Mouse (Mus musculus) fibroblast of lung, adult 2 months (primary cell): ENCODE data around the gene Hacl1.

Source experiments
- DNase-seq: peaks from one replicate; pipeline ENCODE4 v3.0.0-alpha.2; 2011; ENCODE audit warnings: low read depth

The Hacl1 gene

DNA sequence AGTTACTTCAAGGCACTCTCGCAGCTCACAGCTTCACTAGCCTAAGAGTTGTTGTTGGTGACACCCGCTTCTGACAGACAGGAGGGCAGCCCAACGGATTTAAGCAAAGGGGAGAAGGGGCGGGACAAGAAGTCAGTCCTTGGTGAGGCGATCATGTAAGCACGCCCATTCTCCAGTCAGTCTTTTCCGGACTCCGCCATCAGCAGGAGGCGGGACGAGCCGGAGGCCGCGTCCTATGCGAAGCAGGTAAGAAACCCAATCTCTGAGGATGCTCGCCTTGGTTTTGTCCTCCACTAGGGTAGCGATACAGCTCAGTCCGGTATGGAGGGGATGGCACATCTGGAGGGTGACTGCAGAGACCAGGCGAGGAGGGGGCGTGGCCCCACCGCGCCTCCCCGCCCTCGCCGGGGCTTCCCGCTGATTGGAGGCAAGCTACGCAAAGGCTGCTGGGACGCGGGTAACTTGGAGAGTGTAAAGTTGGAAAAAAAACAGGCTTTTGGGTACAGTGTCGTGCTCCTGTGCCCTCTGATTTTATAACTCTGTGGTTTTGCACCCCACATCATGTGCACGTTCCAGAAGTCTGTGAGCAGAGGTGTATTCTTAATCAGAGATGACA, at the start of gene Hacl1, which contains the start of gene Btd:
Gene Hacl1 (minus strand): TSS at position 397 of the 616 bp plus-strand sequence.
Gene Btd (plus strand): TSS at position 139 of the 616 bp plus-strand sequence.
- peak; percentile 94 for DNase-seq

DNA sequence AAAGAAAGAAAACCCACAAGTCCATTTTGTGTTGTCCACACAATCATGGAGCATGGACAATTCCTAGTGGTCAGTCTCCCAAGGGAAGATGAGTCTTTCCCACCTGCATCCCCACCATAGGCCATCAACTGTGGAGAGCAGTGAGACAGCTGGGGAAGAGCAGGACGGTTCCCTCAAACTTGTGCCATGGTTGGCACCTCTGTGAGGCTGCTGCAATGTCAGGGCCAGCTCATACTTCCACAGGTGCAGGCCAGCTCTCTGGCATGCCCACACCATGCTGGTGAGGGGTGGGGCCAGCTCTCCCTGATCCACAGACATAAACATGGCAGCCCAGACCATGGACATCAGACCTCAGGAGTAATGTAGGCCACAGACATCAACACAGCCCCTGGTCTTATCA, 45.1 kb upstream of the Hacl1 start:
- no peak for DNase-seq

DNA sequence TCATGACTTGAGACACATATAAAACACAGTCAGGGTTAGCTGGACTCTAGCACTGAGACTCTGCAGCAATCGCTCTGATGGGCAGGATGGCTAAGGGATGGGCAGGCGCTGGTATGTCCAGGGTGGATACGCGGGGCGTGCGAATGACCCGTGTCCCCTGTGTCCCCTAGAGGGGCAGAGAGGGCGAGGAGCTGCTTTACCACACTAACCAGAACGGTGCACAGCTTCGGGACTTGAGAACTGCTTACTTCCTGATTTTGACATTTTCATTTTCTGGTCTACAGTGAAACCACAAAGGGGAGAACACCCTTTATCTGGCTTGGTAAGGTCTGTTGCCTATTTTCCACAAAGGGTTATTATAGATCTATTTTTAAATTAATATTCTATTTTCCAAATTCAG, 44.6 kb upstream of the Hacl1 start:
- no peak for DNase-seq

DNA sequence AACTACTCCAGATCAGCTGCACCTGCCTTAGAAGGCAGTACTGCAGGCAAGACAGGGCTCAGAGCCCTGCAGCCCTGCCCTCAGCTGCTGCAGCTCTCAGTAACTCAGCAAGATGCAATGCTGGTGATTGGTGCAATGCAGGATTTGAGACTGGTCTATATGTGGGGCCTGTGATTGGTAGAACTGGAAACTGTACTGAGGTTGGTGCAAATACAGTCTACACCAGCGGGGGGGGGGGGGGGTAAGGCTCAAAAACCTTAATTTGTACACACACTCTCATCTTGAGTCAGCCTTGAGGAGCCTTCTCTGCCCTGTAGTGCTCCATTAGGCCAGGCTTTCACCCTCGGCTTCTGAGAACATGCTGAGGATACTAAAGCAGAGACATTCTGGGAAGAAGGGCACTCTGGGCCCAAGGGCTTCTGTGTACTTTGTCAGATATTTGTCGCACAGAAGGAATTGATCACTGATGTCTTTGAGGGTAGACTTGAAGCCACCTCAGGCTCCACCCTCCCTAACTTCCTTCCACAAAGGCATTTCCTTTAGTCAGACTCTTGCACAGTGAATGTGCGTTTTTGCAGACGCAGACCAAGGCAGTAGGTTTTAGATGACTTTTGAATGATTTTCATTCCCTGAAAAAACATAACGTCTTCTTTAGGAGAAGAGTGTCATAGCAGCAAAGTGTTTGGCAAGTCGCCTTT, 43.4 kb upstream of the Hacl1 start:
- no peak for DNase-seq

DNA sequence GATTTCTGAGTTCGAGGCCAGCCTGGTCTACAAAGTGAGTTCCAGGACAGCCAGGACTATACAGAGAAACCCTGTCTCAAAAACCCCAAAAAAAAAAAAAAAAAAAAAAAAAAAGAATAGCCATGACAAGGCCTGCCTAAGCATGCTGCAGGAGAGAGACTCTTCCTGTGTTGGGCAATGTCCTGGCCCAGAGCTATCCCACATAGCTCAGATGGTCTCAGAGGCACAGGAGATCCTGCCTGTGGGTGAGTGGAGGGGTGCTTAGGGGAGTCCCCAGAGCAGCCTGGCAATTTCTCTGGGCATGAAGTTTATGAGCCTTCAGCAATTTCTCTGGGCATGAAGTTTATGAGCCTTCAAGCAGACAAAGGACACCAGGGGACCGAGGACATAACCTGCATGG, 42.5 kb upstream of the Hacl1 start:
- DNase-seq, result no peak

DNA sequence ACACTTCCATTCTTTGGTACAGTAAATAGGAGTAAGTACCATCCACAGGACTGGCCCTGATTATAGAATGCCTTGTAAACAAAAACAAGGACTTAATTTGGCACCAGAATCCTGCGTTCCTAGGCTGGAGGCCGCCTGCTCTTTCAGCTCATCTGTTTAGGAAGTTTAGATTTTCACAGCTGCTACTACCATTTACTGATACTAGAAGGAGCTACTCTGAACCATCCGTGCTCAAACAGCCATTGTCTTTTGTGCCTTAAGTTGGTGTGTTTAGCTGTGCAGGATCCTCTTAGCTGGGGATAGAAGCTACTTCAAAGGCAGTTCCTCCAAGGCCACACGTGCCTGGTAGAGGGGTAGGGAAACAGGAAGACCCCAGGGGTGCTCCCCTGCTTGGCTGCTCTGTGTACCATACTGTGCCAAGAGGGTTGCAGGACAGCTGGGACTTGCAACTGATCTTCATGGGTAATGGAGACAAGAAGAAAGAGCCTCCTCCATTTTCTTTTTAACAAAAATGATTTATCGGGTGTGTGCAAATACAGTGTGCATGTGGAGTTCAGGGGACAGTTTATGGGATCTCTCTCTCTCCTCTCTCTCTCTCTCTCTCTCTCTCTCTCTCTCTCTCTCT, 41.0 kb upstream of the Hacl1 start:
- no peak for DNase-seq

DNA sequence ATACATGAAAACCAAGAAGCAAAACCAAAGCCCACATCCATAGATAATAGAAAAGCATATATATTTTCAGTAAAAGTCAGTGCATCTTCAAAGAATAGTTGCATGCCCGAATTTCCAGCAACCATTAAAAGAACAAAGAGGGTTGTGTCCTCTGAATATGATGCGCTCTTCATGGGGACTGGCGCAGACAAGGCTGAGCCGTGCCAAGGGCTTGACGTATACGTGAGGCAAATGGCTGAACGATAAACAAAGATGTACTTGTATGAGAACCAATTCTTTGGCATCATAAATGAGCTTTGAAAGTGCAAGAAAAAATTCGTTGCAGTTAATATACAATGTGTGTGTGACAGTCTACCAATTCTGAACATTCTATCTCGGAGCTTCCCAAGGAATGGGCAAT, 40.2 kb upstream of the Hacl1 start:
- no peak for DNase-seq

DNA sequence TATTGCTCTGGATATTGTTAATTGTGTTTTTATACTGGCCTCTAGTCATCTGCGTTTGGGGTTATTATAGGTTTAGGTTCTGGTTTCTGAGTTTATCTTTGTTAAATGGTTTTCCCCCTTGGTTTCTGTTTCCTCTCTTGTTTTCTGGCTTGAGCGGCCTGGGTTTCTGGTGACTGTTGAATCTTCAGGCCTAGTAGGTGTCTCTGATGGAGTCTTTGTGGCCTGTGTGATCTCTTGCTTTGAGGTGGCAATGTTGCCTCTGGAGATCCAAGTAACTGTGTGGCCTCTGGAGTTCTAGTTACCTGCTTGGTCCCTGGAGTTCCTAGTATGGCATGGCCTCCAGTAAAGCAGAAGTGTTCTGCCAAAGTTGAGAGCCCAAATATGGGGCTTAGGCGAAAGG, 39.6 kb upstream of the Hacl1 start:
- no peak for DNase-seq

DNA sequence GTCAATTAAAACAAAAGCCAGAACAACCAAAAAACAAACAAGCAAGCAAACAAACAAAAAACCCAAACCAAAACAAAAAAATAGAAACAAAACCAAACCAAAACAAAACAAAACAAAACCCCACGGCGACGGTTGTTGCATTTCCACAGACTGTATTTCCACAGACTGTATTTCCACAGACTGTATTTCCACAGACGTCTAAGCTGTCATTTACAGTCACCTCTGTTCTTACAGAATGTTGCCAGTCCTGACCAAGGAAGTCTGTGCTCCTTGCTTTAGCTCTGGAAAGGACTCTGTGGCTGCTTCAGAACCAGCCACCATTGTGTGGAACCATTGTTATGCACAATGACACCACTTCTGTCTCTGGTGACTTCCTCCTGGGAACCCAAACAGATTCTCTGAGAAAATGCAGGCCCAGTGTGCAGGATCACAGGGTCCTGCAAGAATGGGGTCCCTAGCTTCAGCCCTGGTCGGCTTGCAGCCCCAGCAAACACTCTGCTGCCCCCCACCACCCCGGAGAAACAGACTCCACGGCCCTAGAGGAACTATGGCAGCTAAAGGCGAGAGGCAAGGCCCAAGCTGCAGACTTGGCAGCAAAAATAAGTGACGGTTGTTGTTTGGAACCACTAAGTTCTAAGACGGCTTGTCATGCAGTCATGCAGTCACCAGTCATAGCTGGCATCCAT, 30.7 kb upstream of the Hacl1 start:
- DNase-seq, result no peak

DNA sequence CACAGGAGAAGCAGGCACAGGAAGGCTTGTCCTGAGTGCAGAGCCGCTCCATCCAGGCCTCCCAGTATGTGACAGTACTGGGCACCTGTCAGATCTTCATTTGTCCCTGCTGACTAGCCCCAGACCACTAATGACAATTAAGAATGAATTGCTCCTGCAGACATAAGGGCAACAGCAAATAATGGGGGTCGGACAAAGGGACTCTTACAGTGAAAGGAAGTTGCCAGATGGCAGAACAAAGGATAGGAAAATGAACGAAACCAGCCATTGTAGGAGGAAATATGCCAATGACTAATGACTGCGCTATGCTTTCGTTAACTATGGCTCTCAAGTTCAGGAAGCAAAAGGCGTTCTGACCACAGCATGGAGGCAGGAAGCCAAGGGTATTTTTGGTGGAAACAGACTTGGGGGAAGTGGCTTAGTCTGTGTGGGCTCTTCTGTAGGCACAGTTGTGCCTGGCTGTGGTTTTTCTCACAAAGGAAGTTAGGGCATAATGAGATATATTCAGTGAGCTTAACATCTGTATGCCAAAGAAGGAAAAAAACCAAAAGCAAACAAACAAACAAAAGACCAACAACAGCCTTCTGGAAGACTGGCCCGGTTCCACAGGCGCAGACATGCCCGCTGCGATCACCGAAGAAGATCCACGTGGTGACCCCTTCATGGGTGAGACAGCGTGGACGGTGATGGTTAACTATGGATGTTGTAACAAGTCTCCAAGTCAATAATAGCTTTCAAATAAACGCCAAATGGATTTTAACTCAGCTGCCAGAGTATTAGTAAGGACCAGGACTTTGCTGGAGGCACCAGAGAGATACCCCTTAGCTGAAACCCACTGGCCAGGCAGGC, 28.8 kb upstream of the Hacl1 start:
- peak; percentile 96 for DNase-seq

DNA sequence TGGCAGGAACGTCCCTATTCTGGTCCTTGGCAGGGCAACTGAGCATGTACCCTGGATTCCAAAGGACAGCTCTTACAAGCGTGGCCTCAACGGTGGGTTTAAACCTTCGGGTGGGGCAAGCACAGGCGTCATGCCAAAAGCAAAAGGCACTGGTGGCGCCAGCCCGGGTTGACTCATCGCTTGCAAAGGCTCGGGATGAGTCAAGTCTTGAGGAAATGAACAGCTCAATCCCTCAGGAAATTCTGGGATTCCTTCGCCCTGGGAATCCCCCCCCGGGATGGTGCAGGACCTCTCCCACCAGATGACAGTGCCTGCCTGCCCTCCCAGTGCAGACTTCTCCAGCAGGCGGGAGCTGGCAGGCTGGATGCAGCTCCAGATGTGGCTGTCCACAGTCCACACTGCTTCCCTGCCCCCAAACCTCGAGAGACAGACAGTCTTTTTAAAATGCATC, 28.1 kb upstream of the Hacl1 start:
- DNase-seq, result peak; percentile 85

DNA sequence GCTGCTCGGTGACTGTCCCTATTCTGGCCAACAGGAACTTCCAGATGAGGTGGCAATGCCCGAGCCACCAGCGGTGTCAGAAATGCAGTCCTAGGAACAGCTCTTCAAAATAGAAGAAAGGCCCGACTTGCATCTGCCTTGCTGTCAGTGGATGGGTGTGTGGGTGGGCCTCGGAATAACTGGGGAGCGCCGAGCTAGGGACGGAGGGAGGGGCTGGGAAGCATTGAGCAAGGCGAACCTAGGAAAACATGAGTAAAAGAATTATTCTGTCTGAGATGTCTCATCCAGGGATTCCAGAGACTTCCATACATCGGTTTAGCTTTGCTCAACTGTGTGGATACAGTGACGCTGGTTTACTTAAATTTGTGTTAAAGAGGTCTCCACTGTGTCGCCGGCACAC, 27.2 kb upstream of the Hacl1 start:
- DNase-seq, result no peak

DNA sequence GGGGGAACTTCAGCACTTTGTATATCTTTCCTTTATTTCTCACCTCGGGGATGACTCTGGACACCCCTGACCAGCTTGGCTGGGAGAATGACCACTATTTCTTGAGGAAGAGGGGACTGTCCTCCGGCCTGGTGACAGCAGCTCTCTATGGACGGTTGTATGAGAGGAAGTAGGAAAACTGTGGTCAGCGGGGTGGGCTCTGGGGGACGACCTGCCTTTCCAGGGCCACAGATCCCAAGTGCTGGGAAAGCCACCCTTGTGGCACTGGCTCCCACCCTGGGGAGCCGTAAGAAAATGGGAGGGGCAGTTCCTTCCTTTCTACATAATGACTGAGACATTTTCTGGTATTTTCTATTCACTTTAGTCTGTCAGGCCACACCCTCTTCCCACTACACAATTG, 26.7 kb upstream of the Hacl1 start:
- no peak for DNase-seq

DNA sequence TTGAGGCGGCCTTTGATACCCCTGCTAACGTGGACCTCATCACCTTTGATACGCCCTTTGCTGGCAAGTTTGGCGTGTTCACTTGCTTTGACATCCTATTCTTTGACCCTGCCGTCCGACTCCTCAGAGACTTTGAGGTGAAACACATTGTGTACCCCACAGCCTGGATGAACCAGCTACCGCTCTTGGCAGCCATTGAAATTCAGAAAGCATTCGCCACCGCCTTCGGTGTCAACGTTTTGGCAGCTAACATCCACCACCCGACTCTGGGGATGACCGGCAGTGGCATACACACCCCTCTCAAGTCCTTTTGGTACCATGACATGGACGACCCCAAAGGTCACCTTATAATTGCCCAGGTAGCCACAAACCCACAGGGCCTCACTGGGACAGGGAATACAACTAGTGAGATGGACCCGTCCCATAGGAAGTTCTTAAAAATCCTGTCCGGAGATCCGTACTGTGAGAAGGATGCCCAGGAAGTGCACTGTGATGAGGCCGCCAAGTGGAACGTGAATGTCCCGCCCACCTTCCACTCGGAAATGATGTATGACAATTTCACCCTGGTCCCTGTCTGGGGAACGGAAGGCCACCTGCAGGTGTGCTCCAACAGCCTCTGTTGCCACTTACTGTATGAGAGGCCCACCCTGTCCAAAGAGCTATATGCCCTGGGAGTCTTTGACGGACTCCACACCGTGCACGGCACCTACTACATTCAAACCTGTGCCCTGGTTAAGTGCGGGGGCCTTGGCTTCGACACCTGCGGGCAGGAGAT, 26.0 kb upstream of the Hacl1 start:
- DNase-seq, result no peak

DNA sequence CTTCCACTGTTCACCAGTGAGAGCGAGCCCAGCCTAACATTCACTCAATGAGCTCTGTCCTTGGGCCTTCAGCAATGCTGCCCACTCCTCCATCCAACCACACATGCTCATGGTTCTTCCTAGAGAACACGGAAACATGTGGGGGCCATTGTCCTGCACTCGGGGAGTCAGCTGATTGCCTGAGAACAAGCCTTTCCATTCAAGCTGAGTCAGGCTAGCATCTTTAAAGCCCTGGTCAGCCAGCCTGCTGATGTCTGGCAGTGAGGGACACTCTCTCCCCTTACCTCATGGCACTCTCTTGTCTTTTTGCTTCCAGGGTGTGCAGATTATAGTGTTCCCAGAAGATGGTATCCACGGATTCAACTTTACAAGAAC, 24.5 kb upstream of the Hacl1 start:
- DNase-seq, result no peak

DNA sequence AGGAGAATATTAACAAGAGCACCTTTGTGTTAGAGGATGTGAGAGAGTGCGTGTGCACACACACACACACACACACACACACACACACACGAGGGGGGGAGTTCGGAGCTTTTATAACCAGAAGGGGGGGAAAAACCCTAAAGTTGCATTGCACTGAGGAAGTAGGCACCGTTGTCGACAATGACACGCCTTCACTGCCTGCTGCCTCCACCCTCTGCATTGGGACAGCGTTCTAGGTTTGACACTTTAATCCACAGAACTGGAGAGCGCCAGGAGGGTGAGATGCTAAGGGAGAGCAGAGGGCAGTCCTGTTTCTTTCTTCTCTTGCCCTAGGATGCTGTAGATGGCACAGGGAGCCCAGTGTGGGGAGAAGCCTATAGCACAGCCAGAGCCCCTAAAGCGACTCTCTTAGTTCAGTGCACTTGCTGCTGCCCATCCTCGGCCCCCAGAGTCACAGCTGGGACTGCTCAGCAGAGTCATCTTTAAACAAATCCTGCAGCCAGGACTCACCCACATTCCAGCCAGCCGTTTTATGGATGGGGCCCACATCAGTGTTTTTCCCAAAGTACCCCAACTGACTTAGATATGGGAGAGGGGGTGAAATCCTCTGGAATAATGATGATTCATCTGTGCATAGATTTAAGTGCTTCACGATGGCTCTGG, 23.9 kb upstream of the Hacl1 start:
- DNase-seq, result no peak

DNA sequence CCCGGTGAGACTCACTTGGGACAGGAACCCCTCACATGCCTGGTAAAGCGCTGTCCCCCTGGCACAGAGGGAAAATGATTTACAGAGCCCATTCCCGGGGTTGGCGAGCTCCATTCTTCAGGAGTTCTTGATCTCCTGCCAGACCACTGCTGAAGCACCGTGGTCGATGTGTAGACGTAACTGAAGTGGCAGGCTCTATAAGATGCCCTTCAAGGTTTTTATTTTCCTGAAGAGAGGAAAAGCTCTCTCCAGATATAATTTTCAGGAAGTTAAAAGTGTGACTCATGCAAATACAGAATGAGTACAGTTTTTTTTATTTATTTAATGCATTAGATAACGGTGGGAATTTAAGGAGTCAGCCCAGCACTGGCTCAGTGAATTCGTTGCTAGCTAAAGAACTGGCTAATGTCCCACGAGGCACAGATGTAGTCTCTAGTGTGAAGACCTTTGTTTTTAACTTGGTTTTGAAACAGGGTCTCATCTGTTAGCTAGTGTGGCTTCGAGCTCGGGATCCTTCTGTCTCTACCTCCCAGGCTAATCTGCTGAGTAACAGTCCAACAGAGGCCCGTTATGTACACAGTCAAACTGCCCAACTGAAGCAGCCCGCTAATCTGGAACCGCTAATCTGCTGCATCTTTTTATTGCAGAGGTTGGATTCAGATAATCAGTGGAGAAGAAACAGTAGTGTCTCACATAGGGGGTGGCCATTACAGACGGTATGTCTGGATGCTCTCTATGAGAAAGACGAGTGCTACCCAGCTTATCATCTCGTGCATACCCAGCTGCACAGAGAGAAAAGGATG, 23.2 kb upstream of the Hacl1 start:
- DNase-seq, result no peak

DNA sequence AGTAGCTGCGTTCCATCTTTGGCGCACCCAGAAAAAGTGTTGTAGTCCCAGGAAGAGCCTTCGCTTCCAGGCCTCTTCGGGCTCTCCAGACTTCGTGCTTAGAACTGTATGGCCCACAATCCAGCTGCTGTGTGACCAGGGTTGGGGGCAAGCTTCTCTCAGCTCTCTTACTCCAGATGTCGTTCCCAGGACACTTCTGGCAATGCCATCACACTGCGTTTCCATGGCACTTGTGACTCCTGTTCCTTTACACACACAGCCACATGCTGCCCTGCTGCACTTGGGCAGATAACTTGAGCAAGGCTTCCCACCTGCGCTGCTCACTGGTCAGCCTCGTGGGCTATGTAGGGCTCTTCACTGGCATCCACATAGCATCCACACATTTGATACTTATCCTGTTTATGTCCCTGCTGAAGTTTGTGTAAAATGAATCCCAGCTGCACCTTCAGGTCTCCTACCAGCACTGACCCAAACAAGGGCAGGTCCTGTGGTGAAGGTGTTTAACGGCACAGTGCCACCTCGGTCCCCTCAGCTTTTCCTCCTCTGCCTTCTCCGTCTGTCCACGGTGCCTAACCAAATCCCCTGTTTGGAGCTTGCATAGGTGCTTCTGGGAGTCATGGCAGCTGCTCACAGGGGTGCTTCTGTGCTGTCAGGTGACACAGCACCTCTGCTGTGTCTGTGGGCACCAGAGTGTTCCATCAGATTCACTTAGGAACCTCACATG, 22.5 kb upstream of the Hacl1 start:
- DNase-seq, result no peak
